Mouse (Mus musculus): Measurements from ENCODE around the gene Galnt7.
"Not testable (repeated sequence)": the region's sequence is repeated elsewhere in the genome, so short reads cannot be mapped to it uniquely, and the experiment has no call there.

Gene Galnt7

GRCm38 (mm10) chr8:57540110-57540838 is 112.6 kb downstream of the Galnt7 start:
- DNase-seq (ENCODE audit: low read depth) = peak; percentile 60

- DNase-seq (ENCODE audit: low read depth) = no peak
Observed at GRCm38 (mm10) chr8:57538601-57539000, 114.2 kb downstream of the Galnt7 start.

GRCm38 (mm10) chr8:57536167-57536566 is 116.7 kb downstream of the Galnt7 start:
- DNase-seq (ENCODE audit: low read depth) = no peak

GRCm38 (mm10) chr8:57534495-57534894 is 118.3 kb downstream of the Galnt7 start:
- no peak for DNase-seq (ENCODE audit: low read depth)

- DNase-seq (ENCODE audit: low read depth) = no peak
Observed at GRCm38 (mm10) chr8:57533106-57533505, 119.7 kb downstream of the Galnt7 start.

GRCm38 (mm10) chr8:57532223-57532622 is 120.6 kb downstream of the Galnt7 start:
- no peak for DNase-seq (ENCODE audit: low read depth)

GRCm38 (mm10) chr8:57530666-57531349 is 122.0 kb downstream of the Galnt7 start:
- peak; percentile 87 for DNase-seq (ENCODE audit: low read depth)

GRCm38 (mm10) chr8:57530238-57530637 is 122.6 kb downstream of the Galnt7 start:
- DNase-seq (ENCODE audit: low read depth) = no peak

- DNase-seq (ENCODE audit: low read depth) = no peak
Observed at GRCm38 (mm10) chr8:57528036-57528435, 124.8 kb downstream of the Galnt7 start.

GRCm38 (mm10) chr8:57520186-57520786 is 132.5 kb downstream of the Galnt7 start:
- DNase-seq (ENCODE audit: low read depth) = no peak

- DNase-seq (ENCODE audit: low read depth) = no peak
Observed at GRCm38 (mm10) chr8:57517723-57518122, 135.1 kb downstream of the Galnt7 start.

GRCm38 (mm10) chr8:57516685-57517084 is 136.1 kb downstream of the Galnt7 start:
- not testable (repeated sequence) for DNase-seq (ENCODE audit: low read depth)

- not testable (repeated sequence) for DNase-seq (ENCODE audit: low read depth)
Observed at GRCm38 (mm10) chr8:57513178-57513661, 139.6 kb downstream of the Galnt7 start.

- DNase-seq (ENCODE audit: low read depth) = no peak
Observed at GRCm38 (mm10) chr8:57512141-57513056, 140.4 kb downstream of the Galnt7 start.

- peak; percentile 99 for DNase-seq (ENCODE audit: low read depth)
Observed at GRCm38 (mm10) chr8:57511316-57512118, 141.3 kb downstream of the Galnt7 start, which contains the start of gene Hmgb2. Hmgb2 (plus strand) TSS chr8:57511907.

GRCm38 (mm10) chr8:57510791-57511315 is 142.0 kb downstream of the Galnt7 start:
- DNase-seq (ENCODE audit: low read depth) = no peak

- no peak for DNase-seq (ENCODE audit: low read depth)
Observed at GRCm38 (mm10) chr8:57508657-57509056, 144.2 kb downstream of the Galnt7 start.

- DNase-seq (ENCODE audit: low read depth) = no peak
Observed at GRCm38 (mm10) chr8:57507556-57508063, 145.2 kb downstream of the Galnt7 start.

GRCm38 (mm10) chr8:57505500-57505899 is 147.3 kb downstream of the Galnt7 start:
- not testable (repeated sequence) for DNase-seq (ENCODE audit: low read depth)

GRCm38 (mm10) chr8:57503641-57504040 is 149.2 kb downstream of the Galnt7 start:
- peak; percentile 66 for DNase-seq (ENCODE audit: low read depth)
